Mouse (Mus musculus) heart, adult 2 months (tissue): ENCODE data around the gene Ahdc1.

ENCODE experiments used
- EP300 ChIP-seq: fragments of 200-500 bp; IDR thresholded peaks from 2 replicates; pipeline ENCODE4 v1.6.1; 2011; ENCODE audit warnings: low read depth, low read length, control low read depth; ENCODE audit not compliant: insufficient read depth
- POLR2A ChIP-seq: fragments of 200-500 bp; IDR thresholded peaks from 2 replicates; pipeline ENCODE4 v1.6.1; 2011; ENCODE audit warnings: mild to moderate bottlenecking, low read depth, low read length, control low read depth; ENCODE audit not compliant: insufficient read depth

- TF ChIP-seq EP300, result no peak
- TF ChIP-seq POLR2A, result no peak
These were observed 9.7 kb downstream of the Ahdc1 start for GRCm38 (mm10) chr4:133020721-133021120.
